Mouse (Mus musculus) leukemia stem cell, adult 10-12 weeks (primary cell): ENCODE data around the gene Fgf10. TPM values are rescaled to one million over a fixed set of nuclear protein-coding genes. Genes with fewer than 3 reads are reported as not detected.

Experiments
- polyA plus RNA-seq: library from polyadenylated mRNA; stranded (reverse); fragments of >175 nt; gene quantifications from 2 replicates; pipeline ENCODE4 v1.2.3, GENCODE M21; 2012; ENCODE audit warnings: low replicate concordance

Fgf10 gene
- not detected in 2 replicates for polyA plus RNA-seq

GRCm38 (mm10) chr13:118669491-118669890, at the start of gene Fgf10:
Fgf10 (plus strand) TSS chr13:118669791.

